ENCODE assay signal across 31 mouse cellular contexts in the genomic region with DNA sequence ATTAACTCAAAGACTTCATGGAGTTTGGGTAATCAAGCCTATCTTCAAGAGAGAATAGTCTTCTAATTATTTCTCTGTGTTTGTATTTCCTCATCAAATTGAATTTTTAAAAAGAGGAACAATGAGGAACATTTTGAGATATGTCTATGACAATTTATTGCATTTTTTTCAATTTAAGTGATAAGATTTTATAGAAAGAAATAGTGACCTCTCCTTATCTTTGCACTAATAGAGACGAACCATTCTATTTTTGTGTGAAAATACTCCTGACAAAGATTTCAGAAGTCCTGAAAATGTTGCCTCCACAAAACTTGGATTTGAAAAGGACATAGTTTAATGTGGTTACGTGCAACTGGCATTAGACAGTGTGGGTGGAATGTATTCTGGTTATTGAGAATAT.
"Had no signal": no experiment of that assay in that cellular context is flagged by ENCODE, and none has a peak within 500 bp of the region (broad histone marks: within the 10 kb centered on the region; RNA-seq: fewer than 3 reads in every experiment).

No protein-coding gene starts in this region.

- DNase-seq: heart, postnatal 10 days; heart, postnatal 14 days; heart, postnatal 36 days; heart, postnatal 4 days; kidney, adult 11 months; kidney, adult 18-20 months; kidney, adult 2 months; kidney, adult 8-10 months; kidney, adult 9 months; kidney, postnatal 10 days; kidney, postnatal 14 days; kidney, postnatal 25 days; kidney, postnatal 36 days; kidney, postnatal 4 days; layer of hippocampus, adult 9-11 months; layer of hippocampus, postnatal 36 days had no signal

- H3K27ac ChIP-seq: heart, embryonic 10.5 days; heart, embryonic 13.5 days; heart, embryonic 15.5 days; hindbrain, embryonic 10.5 days; hindbrain, embryonic 12.5 days; hindbrain, embryonic 13.5 days; hindbrain, embryonic 14.5 days; hindbrain, embryonic 15.5 days; hindbrain, postnatal 0 days; intestine, embryonic 15.5 days; kidney, embryonic 15.5 days; kidney, postnatal 0 days; layer of hippocampus, adult 2 months; left cerebral cortex, adult 2 months had no signal

- H3K9ac ChIP-seq: heart, embryonic 12.5 days; heart, embryonic 13.5 days; heart, embryonic 15.5 days; hindbrain, embryonic 12.5 days; hindbrain, embryonic 13.5 days; hindbrain, embryonic 14.5 days; hindbrain, embryonic 15.5 days; intestine, embryonic 15.5 days; kidney, embryonic 15.5 days had no signal

- H3K9me3 ChIP-seq: heart, embryonic 10.5 days; heart, embryonic 12.5 days; heart, embryonic 13.5 days; heart, embryonic 15.5 days; hindbrain, embryonic 10.5 days; hindbrain, embryonic 12.5 days; hindbrain, embryonic 13.5 days; hindbrain, embryonic 15.5 days; intestine, embryonic 15.5 days; kidney, embryonic 15.5 days had no signal

- H3K4me3 ChIP-seq: heart, embryonic 10.5 days; heart, embryonic 12.5 days; heart, embryonic 13.5 days; heart, embryonic 15.5 days; hindbrain, embryonic 10.5 days; hindbrain, embryonic 12.5 days; hindbrain, embryonic 13.5 days; hindbrain, embryonic 15.5 days; intestine, embryonic 15.5 days; kidney, embryonic 15.5 days; layer of hippocampus, adult 2 months; left cerebral cortex, adult 2 months had no signal

- H3K27me3 ChIP-seq: heart, embryonic 12.5 days; heart, embryonic 13.5 days; heart, embryonic 15.5 days; hindbrain, embryonic 12.5 days; hindbrain, embryonic 13.5 days; hindbrain, embryonic 15.5 days; intestine, embryonic 15.5 days; kidney, embryonic 15.5 days had no signal

- H3K4me1 ChIP-seq: hindbrain, embryonic 10.5 days; hindbrain, embryonic 12.5 days; intestine, embryonic 15.5 days had no signal

- H3K36me3 ChIP-seq: heart, embryonic 10.5 days; heart, embryonic 12.5 days; heart, embryonic 15.5 days; hindbrain, embryonic 12.5 days; hindbrain, embryonic 13.5 days; hindbrain, embryonic 15.5 days; intestine, embryonic 15.5 days; kidney, embryonic 15.5 days had no signal
